Mouse (Mus musculus): ENCODE data around the gene Atad3a. TPM values are rescaled to one million over a fixed set of nuclear protein-coding genes. Genes with fewer than 3 reads are reported as not detected.

Gene Atad3a
- polyA plus RNA-seq, 1 experiment from 2014 or later: 90.0 TPM

GRCm38 (mm10) chr4:155734951-155735702 lies 25.8 kb downstream of the Atad3a start:
- peak overlapping the region; percentile 90 for H3K4me3 ChIP-seq
- H3K9ac ChIP-seq: peak overlapping the region; percentile 69
- H3K9me3 ChIP-seq: no peaks in the 10 kb centered on the region
- no peaks in the 10 kb centered on the region for H3K27me3 ChIP-seq
- peak overlapping the region; percentile 85 for H3K27ac ChIP-seq
- peak; percentile 72 for ATAC-seq (ENCODE audit: borderline replicate concordance, extremely low read depth, low FRiP score, low TSS enrichment)
- peak overlapping the region; percentile 87 for H3K4me2 ChIP-seq
- peaks cover 15% of the 10 kb centered on the region for H3K4me1 ChIP-seq
- peaks cover 26% of the 10 kb centered on the region for H3K36me3 ChIP-seq
- WGBS: under 1% methylated on average over 48 of the region's 79 CpGs

GRCm38 (mm10) chr4:155734350-155734941 lies 26.4 kb downstream of the Atad3a start, which contains the start of gene Tmem240:
Gene Tmem240, plus strand, starts transcription at chr4:155734800.
- peak; percentile 92 for ATAC-seq (ENCODE audit: borderline replicate concordance, extremely low read depth, low FRiP score, low TSS enrichment)
- peaks cover 15% of the 10 kb centered on the region for H3K4me1 ChIP-seq
- H3K27ac ChIP-seq: peak within 1 kb of the TSS; percentile 85
- H3K9ac ChIP-seq: peak within 1 kb of the TSS; percentile 69
- no peaks in the 10 kb centered on the region for H3K27me3 ChIP-seq
- H3K36me3 ChIP-seq: peaks cover 19% of the 10 kb centered on the region
- H3K9me3 ChIP-seq: no peaks in the 10 kb centered on the region
- WGBS: under 1% methylated on average over 30 of the region's 35 CpGs
- H3K4me2 ChIP-seq: peak within 1 kb of the TSS; percentile 87
- peak within 1 kb of the TSS; percentile 90 for H3K4me3 ChIP-seq

- H3K4me2 ChIP-seq: 0 out of 2 replicates have a peak overlapping the region, but pooled peaks have one; percentile 87
- 79% methylated on average over 10 of the region's 10 CpGs for WGBS
- no peak for ATAC-seq (ENCODE audit: borderline replicate concordance, extremely low read depth, low FRiP score, low TSS enrichment)
- H3K4me1 ChIP-seq: peaks cover 15% of the 10 kb centered on the region
- no peaks in the 10 kb centered on the region for H3K27me3 ChIP-seq
- no peaks in the 10 kb centered on the region for H3K9me3 ChIP-seq
- 0 out of 2 replicates have a peak overlapping the region, but pooled peaks have one; percentile 85 for H3K27ac ChIP-seq
- no peak overlapping the region for H3K9ac ChIP-seq
- H3K4me3 ChIP-seq: no peak overlapping the region
- H3K36me3 ChIP-seq: peaks cover 18% of the 10 kb centered on the region; the same call in 1 of the 2 replicates
Observed at GRCm38 (mm10) chr4:155733267-155733666, 27.6 kb downstream of the Atad3a start.

GRCm38 (mm10) chr4:155727993-155728392 lies 32.9 kb downstream of the Atad3a start:
- Histone ChIP-seq H3K4me3 (no peak overlapping the region), H3K9me3 (no peaks in the 10 kb centered on the region), H3K4me1 (no peaks in the 10 kb centered on the region), H3K27ac (no peak overlapping the region), H3K27me3 (no peaks in the 10 kb centered on the region), H3K9ac (no peak overlapping the region), H3K4me2 (no peak overlapping the region), H3K36me3 (0 out of 2 replicates have a peak, but pooled peaks cover 25% of the 10 kb centered on the region)
- ATAC-seq (ENCODE audit: borderline replicate concordance, extremely low read depth, low FRiP score, low TSS enrichment): no peak
- 84% methylated on average over 2 of the region's 2 CpGs for WGBS

GRCm38 (mm10) chr4:155721668-155722083 lies 39.2 kb downstream of the Atad3a start:
- no peak overlapping the region for H3K4me2 ChIP-seq
- no peak overlapping the region for H3K4me3 ChIP-seq
- no peak overlapping the region for H3K9ac ChIP-seq
- H3K4me1 ChIP-seq: no peaks in the 10 kb centered on the region
- no peak overlapping the region for H3K27ac ChIP-seq
- H3K27me3 ChIP-seq: no peaks in the 10 kb centered on the region
- WGBS: 64% methylated on average over 4 of the region's 4 CpGs
- ATAC-seq (ENCODE audit: borderline replicate concordance, extremely low read depth, low FRiP score, low TSS enrichment): no peak; the same call in 1 of the 2 replicates
- H3K9me3 ChIP-seq: no peaks in the 10 kb centered on the region
- H3K36me3 ChIP-seq: peaks cover 16% of the 10 kb centered on the region

- Histone ChIP-seq H3K9me3 (no peaks in the 10 kb centered on the region), H3K27ac (peak overlapping the region; percentile 64), H3K4me1 (peaks cover 27% of the 10 kb centered on the region), H3K4me3 (no peak overlapping the region), H3K36me3 (peaks cover 8% of the 10 kb centered on the region), H3K27me3 (no peaks in the 10 kb centered on the region), H3K4me2 (0 out of 2 replicates have a peak overlapping the region, but pooled peaks have one; percentile 3), H3K9ac (no peak overlapping the region)
- no peak for ATAC-seq (ENCODE audit: borderline replicate concordance, extremely low read depth, low FRiP score, low TSS enrichment)
- WGBS: 59% methylated on average over 6 of the region's 6 CpGs
Observed at GRCm38 (mm10) chr4:155710521-155711252, 50.2 kb downstream of the Atad3a start.

GRCm38 (mm10) chr4:155708988-155709387 lies 51.9 kb downstream of the Atad3a start:
- ATAC-seq (ENCODE audit: borderline replicate concordance, extremely low read depth, low FRiP score, low TSS enrichment): no peak
- no peak overlapping the region for H3K4me3 ChIP-seq
- H3K27ac ChIP-seq: peak overlapping the region; percentile 25

GRCm38 (mm10) chr4:155708582-155708981 lies 52.3 kb downstream of the Atad3a start:
- Histone ChIP-seq H3K4me1 (peaks cover 27% of the 10 kb centered on the region), H3K9me3 (no peaks in the 10 kb centered on the region), H3K4me3 (no peak overlapping the region), H3K27ac (peak overlapping the region; percentile 25; the same call in 1 of the 2 replicates), H3K36me3 (no peaks in the 10 kb centered on the region), H3K27me3 (no peaks in the 10 kb centered on the region), H3K4me2 (no peak overlapping the region), H3K9ac (no peak overlapping the region)
- ATAC-seq (ENCODE audit: borderline replicate concordance, extremely low read depth, low FRiP score, low TSS enrichment): no peak
- WGBS: 64% methylated on average over 2 of the region's 2 CpGs

More at GRCm38 (mm10) chr4:155708988-155709387, 51.9 kb downstream of the Atad3a start:
- no peaks in the 10 kb centered on the region for H3K36me3 ChIP-seq
- no peak overlapping the region for H3K9ac ChIP-seq
- no peaks in the 10 kb centered on the region for H3K27me3 ChIP-seq
- no peak overlapping the region for H3K4me2 ChIP-seq
- no peaks in the 10 kb centered on the region for H3K9me3 ChIP-seq
- H3K4me1 ChIP-seq: peaks cover 27% of the 10 kb centered on the region

- Histone ChIP-seq H3K4me1 (peaks cover 24% of the 10 kb centered on the region), H3K9me3 (no peaks in the 10 kb centered on the region), H3K27me3 (no peaks in the 10 kb centered on the region), H3K36me3 (no peaks in the 10 kb centered on the region), H3K9ac (peak overlapping the region; percentile 95), H3K27ac (peak overlapping the region; percentile 94), H3K4me3 (peak overlapping the region; percentile 89), H3K4me2 (peak overlapping the region; percentile 68)
- 1% methylated on average over 19 of the region's 19 CpGs for WGBS
- ATAC-seq (ENCODE audit: borderline replicate concordance, extremely low read depth, low FRiP score, low TSS enrichment): no peak; the same call in 1 of the 2 replicates
Observed at GRCm38 (mm10) chr4:155705592-155705929, 55.3 kb downstream of the Atad3a start.

GRCm38 (mm10) chr4:155704721-155705591 lies 55.9 kb downstream of the Atad3a start, which contains the start of gene Ssu72:
Gene Ssu72, plus strand, starts transcription at chr4:155704800.
- peaks cover 18% of the 10 kb centered on the region for H3K4me1 ChIP-seq
- peak within 1 kb of the TSS; percentile 94 for H3K27ac ChIP-seq
- H3K27me3 ChIP-seq: no peaks in the 10 kb centered on the region
- H3K4me2 ChIP-seq: peak within 1 kb of the TSS; percentile 68
- peak within 1 kb of the TSS; percentile 95 for H3K9ac ChIP-seq
- H3K36me3 ChIP-seq: no peaks in the 10 kb centered on the region
- no peaks in the 10 kb centered on the region for H3K9me3 ChIP-seq
- H3K4me3 ChIP-seq: peak within 1 kb of the TSS; percentile 89
- peak; percentile 96 for ATAC-seq (ENCODE audit: borderline replicate concordance, extremely low read depth, low FRiP score, low TSS enrichment)
- WGBS: under 1% methylated on average over 83 of the region's 83 CpGs

- WGBS: 93% methylated on average over 4 of the region's 4 CpGs
- H3K4me2 ChIP-seq: 0 out of 2 replicates have a peak overlapping the region, but pooled peaks have one; percentile 68
- peaks cover 9% of the 10 kb centered on the region for H3K4me1 ChIP-seq
- ATAC-seq (ENCODE audit: borderline replicate concordance, extremely low read depth, low FRiP score, low TSS enrichment): no peak
- no peaks in the 10 kb centered on the region for H3K9me3 ChIP-seq
- no peak overlapping the region for H3K4me3 ChIP-seq
- H3K36me3 ChIP-seq: no peaks in the 10 kb centered on the region
- H3K27me3 ChIP-seq: no peaks in the 10 kb centered on the region
- no peak overlapping the region for H3K27ac ChIP-seq
- no peak overlapping the region for H3K9ac ChIP-seq
Observed at GRCm38 (mm10) chr4:155703425-155703929, 57.4 kb downstream of the Atad3a start.
